Mouse (Mus musculus): Measurements from ENCODE around the gene Cd2bp2. TPM values are rescaled to one million over a fixed set of nuclear protein-coding genes. Genes with fewer than 3 reads are reported as not detected.

The Cd2bp2 gene
- polyA plus RNA-seq, 1 experiment from 2014 or later, result 29.2 TPM

DNA sequence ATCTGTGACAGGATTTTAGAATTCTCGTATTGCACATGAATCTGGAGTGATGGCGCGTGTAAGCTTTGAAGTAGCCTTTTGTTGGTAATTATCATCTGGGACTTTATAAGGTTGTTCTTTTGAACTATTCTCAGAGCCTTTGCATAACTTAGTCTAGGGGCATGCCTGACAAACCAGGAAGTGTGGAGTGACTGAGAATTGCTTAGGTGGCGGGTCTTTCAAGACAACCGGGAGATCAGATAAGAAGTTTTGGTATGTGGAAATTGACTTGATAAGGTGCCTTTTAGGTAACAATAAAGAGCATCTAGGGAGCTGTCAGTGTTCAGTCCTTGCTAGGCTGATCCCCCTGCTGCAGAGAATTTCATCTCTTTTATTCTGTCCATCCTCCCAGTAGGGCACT, 29.3 kb downstream of the Cd2bp2 start:
- Histone ChIP-seq H3K4me2 (replicated peaks; ENCODE audit: low read depth) (no peak overlapping the region), H3K27me3 (replicated peaks; ENCODE audit: control insufficient read depth, insufficient read depth, low read length) (no peaks in the 10 kb centered on the region), H3K9ac (ENCODE audit: low read depth, low read length) (no peak overlapping the region), H3K36me3 (ENCODE audit: control insufficient read depth, insufficient read depth) (no peaks in the 10 kb centered on the region), H3K9me3 (ENCODE audit: control insufficient read depth) (no peaks in the 10 kb centered on the region), H3K4me3 (ENCODE audit: low read depth, low read length) (no peak overlapping the region), H3K4me1 (replicated peaks; ENCODE audit: control insufficient read depth, insufficient read depth, low read length) (no peaks in the 10 kb centered on the region), H3K27ac (ENCODE audit: low read depth, low read length) (no peak overlapping the region)
- no peak for ATAC-seq
- no peak for TF ChIP-seq CTCF (IDR thresholded peaks at IDR 0.05; ENCODE audit: low read depth)
- whole genome bisulfite sequencing, result 75% methylated on average over 5 of the region's 5 CpGs

DNA sequence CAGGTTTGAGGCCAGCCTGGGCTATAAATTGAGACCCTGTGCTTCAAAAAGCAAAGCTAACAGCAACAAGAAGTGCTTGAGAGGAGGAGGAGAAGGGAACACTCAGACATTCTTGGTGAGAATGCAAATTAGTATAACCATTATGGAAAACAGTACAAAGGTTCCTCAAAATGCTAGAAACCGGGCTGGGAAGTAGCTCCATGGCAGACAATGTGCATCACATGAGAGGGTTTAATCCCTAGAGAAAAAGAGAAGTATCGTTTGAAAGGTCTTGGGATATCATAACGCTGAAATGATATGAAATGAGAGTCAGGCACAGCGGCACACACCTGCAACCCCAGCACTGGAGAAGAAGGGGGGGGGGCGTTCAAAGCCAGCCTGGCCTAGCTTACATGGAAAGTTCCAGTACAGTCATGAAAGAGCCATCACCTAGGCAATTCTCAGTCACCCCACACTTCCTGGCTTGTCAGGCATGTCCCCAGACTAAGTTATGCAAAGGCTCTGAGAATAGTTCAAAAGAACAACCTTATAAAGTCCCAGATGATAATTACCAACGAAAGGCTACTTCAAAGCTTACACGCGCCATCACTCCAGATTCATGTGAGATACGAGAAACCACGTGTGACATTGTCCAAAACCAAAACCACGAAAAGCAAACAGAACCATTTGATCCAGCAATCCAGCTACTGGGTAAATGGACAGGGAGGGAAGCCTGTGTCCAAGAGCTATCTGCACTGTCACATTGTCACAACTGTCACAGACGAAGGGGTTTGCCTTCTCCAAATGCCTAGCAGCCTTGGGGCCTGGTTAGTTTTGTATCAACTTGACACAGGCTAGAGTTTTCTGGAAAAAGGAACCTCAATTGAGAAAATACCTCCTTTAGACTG, 30.0 kb downstream of the Cd2bp2 start:
- ATAC-seq, result no peak

DNA sequence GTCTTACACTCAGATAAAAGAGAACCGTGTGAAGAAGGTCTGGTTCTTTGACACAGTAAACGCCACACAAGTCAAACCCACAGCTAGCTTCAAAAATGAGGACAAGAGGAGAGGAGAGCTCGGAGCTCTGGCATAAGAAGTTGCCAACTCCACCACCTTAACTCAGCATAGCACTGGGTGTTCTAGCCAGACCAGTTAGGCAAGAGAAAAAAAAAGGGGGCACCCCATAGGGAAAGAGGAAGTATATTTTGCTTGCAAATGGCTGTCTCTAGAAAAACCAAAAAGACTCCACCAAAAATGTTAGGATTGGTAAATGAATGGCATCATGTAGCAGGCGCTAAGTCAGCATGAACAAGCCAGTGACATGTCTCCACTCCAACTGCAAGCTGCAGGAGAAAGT, 31.8 kb downstream of the Cd2bp2 start:
- H3K27me3 ChIP-seq (replicated peaks; ENCODE audit: control insufficient read depth, insufficient read depth, low read length), result no peaks in the 10 kb centered on the region
- H3K4me3 ChIP-seq (ENCODE audit: low read depth, low read length), result no peak overlapping the region
- H3K9ac ChIP-seq (ENCODE audit: low read depth, low read length), result no peak overlapping the region
- H3K4me1 ChIP-seq (replicated peaks; ENCODE audit: control insufficient read depth, insufficient read depth, low read length), result no peaks in the 10 kb centered on the region
- no peak overlapping the region for H3K4me2 ChIP-seq (replicated peaks; ENCODE audit: low read depth)
- H3K27ac ChIP-seq (ENCODE audit: low read depth, low read length), result no peak overlapping the region
- H3K36me3 ChIP-seq (ENCODE audit: control insufficient read depth, insufficient read depth), result no peaks in the 10 kb centered on the region
- no peak for ATAC-seq
- H3K9me3 ChIP-seq (ENCODE audit: control insufficient read depth), result no peaks in the 10 kb centered on the region
- 83% methylated on average over 4 of the region's 4 CpGs for WGBS
- TF ChIP-seq CTCF (IDR thresholded peaks at IDR 0.05; ENCODE audit: low read depth), result no peak

More for the DNA sequence above, 30.0 kb downstream of the Cd2bp2 start:
- TF ChIP-seq CTCF (IDR thresholded peaks at IDR 0.05; ENCODE audit: low read depth), result no peak
- Histone ChIP-seq H3K9ac (ENCODE audit: low read depth, low read length) (no peak overlapping the region), H3K4me3 (ENCODE audit: low read depth, low read length) (no peak overlapping the region), H3K27ac (ENCODE audit: low read depth, low read length) (no peak overlapping the region), H3K27me3 (replicated peaks; ENCODE audit: control insufficient read depth, insufficient read depth, low read length) (no peaks in the 10 kb centered on the region), H3K4me1 (replicated peaks; ENCODE audit: control insufficient read depth, insufficient read depth, low read length) (no peaks in the 10 kb centered on the region), H3K36me3 (ENCODE audit: control insufficient read depth, insufficient read depth) (no peaks in the 10 kb centered on the region), H3K9me3 (ENCODE audit: control insufficient read depth) (no peaks in the 10 kb centered on the region), H3K4me2 (replicated peaks; ENCODE audit: low read depth) (no peak overlapping the region)
- 83% methylated on average over 12 of the region's 12 CpGs for WGBS

DNA sequence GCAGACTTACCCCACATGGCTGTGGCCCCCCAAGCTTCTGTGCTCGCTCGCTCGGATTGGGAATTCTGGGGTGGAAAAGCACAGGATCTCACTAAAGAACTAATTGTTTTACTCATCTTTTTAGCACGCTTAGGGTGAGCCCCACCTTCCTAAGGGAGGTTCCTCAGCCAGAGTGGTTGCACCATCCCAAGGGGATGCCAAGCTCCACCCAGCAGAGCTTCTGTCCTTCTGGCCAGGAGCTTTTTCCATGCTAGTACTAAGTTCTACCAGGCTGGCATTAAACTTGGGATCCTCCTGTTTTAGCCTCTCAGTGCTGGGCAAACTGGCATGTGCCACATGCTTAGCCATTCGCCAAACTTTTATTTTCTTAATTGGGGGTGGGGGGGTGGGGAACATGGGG, 33.3 kb downstream of the Cd2bp2 start:
- 83% methylated on average over 5 of the region's 5 CpGs for WGBS
- no peak overlapping the region for H3K4me2 ChIP-seq (replicated peaks; ENCODE audit: low read depth)
- TF ChIP-seq CTCF (IDR thresholded peaks at IDR 0.05; ENCODE audit: low read depth), result no peak
- no peaks in the 10 kb centered on the region for H3K36me3 ChIP-seq (ENCODE audit: control insufficient read depth, insufficient read depth)
- no peak overlapping the region for H3K9ac ChIP-seq (ENCODE audit: low read depth, low read length)
- no peaks in the 10 kb centered on the region for H3K27me3 ChIP-seq (replicated peaks; ENCODE audit: control insufficient read depth, insufficient read depth, low read length)
- H3K4me3 ChIP-seq (ENCODE audit: low read depth, low read length), result no peak overlapping the region
- H3K4me1 ChIP-seq (replicated peaks; ENCODE audit: control insufficient read depth, insufficient read depth, low read length), result no peaks in the 10 kb centered on the region
- no peak for ATAC-seq
- H3K27ac ChIP-seq (ENCODE audit: low read depth, low read length), result no peak overlapping the region
- no peaks in the 10 kb centered on the region for H3K9me3 ChIP-seq (ENCODE audit: control insufficient read depth)

DNA sequence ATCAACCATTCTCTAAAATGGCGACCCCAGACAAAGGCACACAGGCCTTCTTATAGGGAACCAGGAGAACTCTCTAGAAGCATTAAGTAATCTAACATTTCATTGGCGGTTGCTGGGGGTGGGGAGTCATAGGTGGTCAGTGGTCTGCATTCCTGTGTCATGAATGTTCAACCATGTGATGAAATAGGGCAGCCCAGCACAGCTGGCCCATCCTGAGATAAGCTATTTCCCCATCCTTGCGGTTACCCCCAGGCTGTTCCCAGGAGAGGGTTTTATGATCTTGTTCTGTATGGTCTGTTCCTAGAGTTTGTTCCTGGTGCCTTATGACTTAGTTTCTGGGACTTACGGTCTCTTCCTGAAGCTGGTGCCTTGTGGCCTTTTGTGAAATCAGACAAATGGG, 38.3 kb downstream of the Cd2bp2 start:
- no peaks in the 10 kb centered on the region for H3K27me3 ChIP-seq (replicated peaks; ENCODE audit: control insufficient read depth, insufficient read depth, low read length)
- WGBS, result 67% methylated on average over 4 of the region's 4 CpGs
- H3K4me1 ChIP-seq (replicated peaks; ENCODE audit: control insufficient read depth, insufficient read depth, low read length), result no peaks in the 10 kb centered on the region
- no peak for TF ChIP-seq CTCF (IDR thresholded peaks at IDR 0.05; ENCODE audit: low read depth)
- H3K4me3 ChIP-seq (ENCODE audit: low read depth, low read length), result no peak overlapping the region
- H3K27ac ChIP-seq (ENCODE audit: low read depth, low read length), result no peak overlapping the region
- no peaks in the 10 kb centered on the region for H3K9me3 ChIP-seq (ENCODE audit: control insufficient read depth)
- H3K9ac ChIP-seq (ENCODE audit: low read depth, low read length), result no peak overlapping the region
- H3K4me2 ChIP-seq (replicated peaks; ENCODE audit: low read depth), result no peak overlapping the region
- H3K36me3 ChIP-seq (ENCODE audit: control insufficient read depth, insufficient read depth), result no peaks in the 10 kb centered on the region
- no peak for ATAC-seq

DNA sequence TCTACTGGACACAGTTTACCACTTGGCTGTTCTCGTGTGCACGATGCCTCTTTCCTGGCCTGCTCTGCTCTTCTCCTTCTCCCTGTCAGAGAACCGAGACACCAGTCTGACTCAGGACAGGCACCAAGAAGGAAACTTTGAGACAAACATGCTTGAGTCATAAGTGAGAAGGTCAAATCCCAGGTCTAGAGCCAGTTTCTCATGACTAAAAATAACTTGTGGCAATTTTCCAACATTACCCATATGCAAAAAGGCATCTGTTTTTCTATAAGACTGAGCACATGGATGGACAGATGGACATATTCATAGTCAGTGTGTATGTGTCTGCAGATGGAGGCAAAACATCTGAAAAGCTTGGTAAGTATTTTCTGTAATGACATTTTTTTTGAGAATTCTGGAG, 42.4 kb downstream of the Cd2bp2 start:
- no peak overlapping the region for H3K27ac ChIP-seq (ENCODE audit: low read depth, low read length)
- H3K27me3 ChIP-seq (replicated peaks; ENCODE audit: control insufficient read depth, insufficient read depth, low read length), result no peaks in the 10 kb centered on the region
- H3K4me3 ChIP-seq (ENCODE audit: low read depth, low read length), result no peak overlapping the region
- TF ChIP-seq CTCF (IDR thresholded peaks at IDR 0.05; ENCODE audit: low read depth), result no peak
- H3K36me3 ChIP-seq (ENCODE audit: control insufficient read depth, insufficient read depth), result no peaks in the 10 kb centered on the region
- 67% methylated on average over 3 of the region's 3 CpGs for WGBS
- H3K9ac ChIP-seq (ENCODE audit: low read depth, low read length), result no peak overlapping the region
- no peaks in the 10 kb centered on the region for H3K4me1 ChIP-seq (replicated peaks; ENCODE audit: control insufficient read depth, insufficient read depth, low read length)
- ATAC-seq, result no peak
- no peak overlapping the region for H3K4me2 ChIP-seq (replicated peaks; ENCODE audit: low read depth)
- no peaks in the 10 kb centered on the region for H3K9me3 ChIP-seq (ENCODE audit: control insufficient read depth)
